Mouse (Mus musculus) liver, embryonic 12.5 days (tissue): ENCODE measurements around the gene Klk1. TPM values are rescaled to one million over a fixed set of nuclear protein-coding genes. Genes with fewer than 3 reads are reported as not detected.
"Not testable (repeated sequence)": the region's sequence is repeated elsewhere in the genome, so short reads cannot be mapped to it uniquely, and the experiment has no call there.

ENCODE experiments used
- ATAC-seq: fragments of 200-750 bp; cut with Nextera tagmentation; 2 replicates; pipeline ENCODE4 v1.8.0; 2017; ENCODE audit warnings: moderate number of reproducible peaks, mild to moderate bottlenecking, moderate library complexity
- H3K27ac ChIP-seq: fragments of 300-500 bp; sonication (generic); 2 replicates; pipeline ENCODE4 v1.5.1; 2016; ENCODE audit warnings: mild to moderate bottlenecking
- H3K27me3 ChIP-seq: fragments of 300-500 bp; sonication (generic); replicated peaks from 2 replicates; pipeline ENCODE4 v1.6.1; 2016; ENCODE audit warnings: mild to moderate bottlenecking, moderate library complexity
- H3K36me3 ChIP-seq: fragments of 300-500 bp; sonication (generic); 2 replicates; pipeline ENCODE4 v1.6.1; 2016; ENCODE audit warnings: mild to moderate bottlenecking, moderate library complexity
- H3K4me1 ChIP-seq: fragments of 300-500 bp; sonication (generic); 2 replicates; pipeline ENCODE4 v1.6.1; 2016
- H3K4me2 ChIP-seq: fragments of 300-500 bp; sonication (generic); 2 replicates; pipeline ENCODE4 v1.6.1; 2016; ENCODE audit warnings: mild to moderate bottlenecking, moderate library complexity
- H3K4me3 ChIP-seq: fragments of 300-500 bp; sonication (generic); 2 replicates; pipeline ENCODE4 v1.5.1; 2016; ENCODE audit warnings: mild to moderate bottlenecking, moderate library complexity
- H3K9ac ChIP-seq: fragments of 300-500 bp; sonication (generic); 2 replicates; pipeline ENCODE4 v1.6.1; 2016; ENCODE audit warnings: mild to moderate bottlenecking, moderate library complexity
- H3K9me3 ChIP-seq: fragments of 300-500 bp; sonication (generic); replicated peaks from 2 replicates; pipeline ENCODE4 v1.6.1; 2016; ENCODE audit warnings: mild to moderate bottlenecking, moderate library complexity
- WGBS: fragments of 180-500 bp; shearing (Covaris S2); methylation state at CpG from one replicate; pipeline ENCODE4 v1.1.7; 2016; ENCODE audit not compliant: insufficient replicate concordance; 5-methylcytosine and 5-hydroxymethylcytosine counted together
- polyA plus RNA-seq: library from polyadenylated mRNA; unstranded; fragments of >200 nt; fragmentation: Nextera tagmentation; extraction: Ambion mirVana; gene quantifications from 2 replicates; pipeline ENCODE4 v1.2.1, GENCODE M21; 2016

Klk1 gene
- polyA plus RNA-seq, 1 experiment from 2014 or later: not detected

DNA sequence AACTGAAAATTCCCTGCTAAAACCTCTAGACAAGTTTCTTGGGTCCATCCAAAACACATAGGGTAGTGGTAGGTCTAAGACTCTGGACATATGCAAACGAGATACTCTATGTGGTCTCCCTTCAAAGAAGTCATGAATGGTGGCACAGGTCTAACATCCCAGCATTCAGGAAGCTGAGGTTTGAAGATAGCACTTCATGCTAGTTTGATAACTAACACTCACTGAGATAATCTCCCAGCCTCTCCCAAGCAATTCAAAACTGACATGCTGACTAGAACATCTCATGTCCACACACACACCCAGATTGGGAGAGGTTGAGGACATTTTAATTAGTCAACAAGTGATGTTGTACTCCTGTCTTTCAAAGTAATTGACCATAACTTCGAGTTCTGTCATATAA, 14.8 kb downstream of the Klk1 start:
- WGBS: 16% methylated on average over 2 of the region's 2 CpGs
- H3K9ac ChIP-seq: no peak overlapping the region
- peaks cover 7% of the 10 kb centered on the region; the same call in 1 of the 2 replicates for H3K27me3 ChIP-seq
- no peaks in the 10 kb centered on the region for H3K36me3 ChIP-seq
- H3K4me3 ChIP-seq: no peak overlapping the region
- no peaks in the 10 kb centered on the region for H3K9me3 ChIP-seq
- no peak overlapping the region for H3K4me2 ChIP-seq
- ATAC-seq: no peak
- H3K27ac ChIP-seq: no peak overlapping the region
- peaks cover 16% of the 10 kb centered on the region for H3K4me1 ChIP-seq

DNA sequence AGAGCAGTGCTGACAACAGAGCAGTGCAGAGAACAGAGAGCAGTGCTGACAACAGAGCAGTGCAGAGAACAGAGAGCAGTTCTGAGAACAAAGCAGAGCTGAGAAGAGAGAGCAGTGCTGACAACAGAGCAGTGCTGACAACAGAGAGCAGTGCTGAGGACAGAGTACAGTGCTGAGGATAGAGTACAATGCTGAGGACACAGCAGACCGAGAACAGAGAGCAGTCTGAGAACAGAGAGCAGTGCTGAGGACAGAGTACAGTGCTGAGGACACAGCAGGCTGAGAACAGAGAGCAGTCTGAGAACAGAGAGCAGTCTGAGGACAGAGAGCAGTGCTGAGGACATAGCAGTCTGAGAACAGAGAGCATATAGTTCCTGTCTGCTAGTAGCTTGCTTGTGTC, 15.6 kb downstream of the Klk1 start:
- WGBS: 25% methylated on average over 1 of the region's 1 CpGs
- Histone ChIP-seq H3K36me3 (no peaks in the 10 kb centered on the region), H3K4me2 (no peak overlapping the region), H3K4me3 (no peak overlapping the region), H3K27ac (no peak overlapping the region), H3K9me3 (no peaks in the 10 kb centered on the region), H3K4me1 (peaks cover 24% of the 10 kb centered on the region), H3K9ac (no peak overlapping the region), H3K27me3 (peaks cover 6% of the 10 kb centered on the region; the same call in 1 of the 2 replicates)
- ATAC-seq: no peak

DNA sequence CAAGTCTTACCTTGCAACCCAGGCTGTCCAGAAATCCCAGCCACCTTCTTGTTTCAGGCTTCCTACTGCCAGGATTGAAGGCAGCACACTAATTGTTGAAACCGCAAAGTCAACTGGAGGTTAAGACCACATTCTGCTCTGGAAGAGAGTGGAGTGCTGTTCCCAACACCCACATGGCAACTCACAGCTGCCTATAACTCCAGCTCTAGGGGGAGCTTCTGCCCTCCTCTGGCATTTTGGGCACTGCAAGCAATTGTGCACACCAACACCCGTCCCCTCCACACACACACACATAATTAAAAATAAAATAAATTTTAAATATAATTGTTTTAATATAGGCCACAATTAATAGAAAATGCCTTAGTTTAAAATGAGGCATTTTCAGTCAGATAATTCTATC, 16.0 kb downstream of the Klk1 start:
- Histone ChIP-seq H3K9ac (no peak overlapping the region), H3K27me3 (peaks cover 4% of the 10 kb centered on the region; the same call in 1 of the 2 replicates), H3K4me3 (no peak overlapping the region), H3K9me3 (no peaks in the 10 kb centered on the region), H3K4me2 (no peak overlapping the region), H3K36me3 (no peaks in the 10 kb centered on the region), H3K27ac (no peak overlapping the region), H3K4me1 (peaks cover 25% of the 10 kb centered on the region)
- no peak for ATAC-seq
- WGBS: 45% methylated on average over 2 of the region's 2 CpGs

- H3K27ac ChIP-seq: no peak overlapping the region
- no peak for ATAC-seq
- H3K27me3 ChIP-seq: no peaks in the 10 kb centered on the region; the same call in 1 of the 2 replicates
- H3K4me1 ChIP-seq: peaks cover 45% of the 10 kb centered on the region
- H3K4me2 ChIP-seq: no peak overlapping the region
- no peak overlapping the region for H3K4me3 ChIP-seq
- H3K36me3 ChIP-seq: peaks cover 14% of the 10 kb centered on the region
- WGBS: 38% methylated on average over 1 of the region's 1 CpGs
- H3K9me3 ChIP-seq: no peaks in the 10 kb centered on the region
- no peak overlapping the region for H3K9ac ChIP-seq
Measured at GRCm38 (mm10) chr7:44244080-44244479, 18.9 kb downstream of the Klk1 start.

DNA sequence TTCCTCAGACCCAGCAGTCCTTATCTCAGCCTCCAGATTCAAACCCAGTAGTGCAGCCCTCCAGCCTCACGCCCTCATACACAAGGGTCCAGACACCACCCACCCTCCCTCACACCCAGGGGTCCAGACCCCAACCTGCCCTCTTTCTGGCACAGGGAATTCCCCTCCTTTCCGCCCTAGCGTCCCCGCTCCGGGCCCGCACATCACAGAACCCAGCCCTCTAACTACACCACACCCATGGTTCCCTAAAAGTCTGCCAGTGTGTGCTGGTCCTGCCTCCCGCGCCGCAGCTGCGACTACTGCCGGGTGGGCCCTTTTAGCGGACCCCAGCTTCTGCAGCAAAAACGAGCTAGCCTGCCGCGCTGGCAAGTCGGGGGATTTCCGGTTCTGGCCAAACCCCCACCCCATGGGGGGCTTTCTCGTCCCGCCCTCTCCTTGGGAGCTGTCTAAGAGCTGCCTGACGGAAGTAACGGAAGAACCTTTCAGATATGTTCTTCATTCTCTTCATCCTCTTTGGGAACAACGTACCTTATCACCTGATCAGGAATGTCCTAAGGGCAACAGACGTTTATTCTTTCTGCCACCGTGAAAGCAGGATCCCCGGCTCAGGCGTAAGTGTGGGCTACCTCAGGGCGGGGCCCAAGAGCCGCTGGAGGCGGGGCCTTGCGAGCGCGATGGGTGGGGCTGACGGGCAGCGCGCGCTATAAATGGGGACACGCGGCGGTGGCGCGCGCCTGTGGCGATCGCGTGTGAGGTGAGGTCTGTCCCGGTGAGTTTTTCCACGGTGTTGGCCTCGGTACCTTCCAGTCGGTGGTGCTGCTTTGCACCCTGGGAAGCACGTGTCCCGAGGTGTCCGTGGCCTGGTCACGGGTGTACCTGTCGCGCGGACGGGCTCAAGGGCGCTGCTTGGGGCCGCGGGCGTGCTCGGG, 21.2 kb downstream of the Klk1 start, which contains the start of the genes 1700028J19Rik and 2410002F23Rik:
1700028J19Rik (minus strand) TSS at position 641 of the 929 bp plus-strand sequence.
2410002F23Rik (plus strand) TSS at position 668 of the 929 bp plus-strand sequence.
- peak; percentile 83 for ATAC-seq
- H3K27ac ChIP-seq: peak within 1 kb of the TSS; percentile 79
- H3K4me1 ChIP-seq: peaks cover 43% of the 10 kb centered on the region
- no peaks in the 10 kb centered on the region; the same call in 1 of the 2 replicates for H3K27me3 ChIP-seq
- WGBS: under 1% methylated on average over 62 of the region's 62 CpGs
- peak within 1 kb of the TSS; percentile 93 for H3K4me3 ChIP-seq
- H3K9ac ChIP-seq: peak within 1 kb of the TSS; percentile 89
- H3K4me2 ChIP-seq: peak within 1 kb of the TSS; percentile 79
- no peaks in the 10 kb centered on the region for H3K9me3 ChIP-seq
- peaks cover 36% of the 10 kb centered on the region for H3K36me3 ChIP-seq

- Histone ChIP-seq H3K4me3 (peak overlapping the region; percentile 93), H3K4me1 (peaks cover 43% of the 10 kb centered on the region), H3K27me3 (no peaks in the 10 kb centered on the region; the same call in 1 of the 2 replicates), H3K9ac (peak overlapping the region; percentile 89), H3K27ac (peak overlapping the region; percentile 79), H3K4me2 (peak overlapping the region; percentile 79), H3K9me3 (no peaks in the 10 kb centered on the region), H3K36me3 (peaks cover 43% of the 10 kb centered on the region)
- ATAC-seq: peak; percentile 1; the same call in 1 of the 2 replicates
- 0% methylated on average over 23 of the region's 23 CpGs for WGBS
Measured at GRCm38 (mm10) chr7:44246984-44247470, 21.9 kb downstream of the Klk1 start.

DNA sequence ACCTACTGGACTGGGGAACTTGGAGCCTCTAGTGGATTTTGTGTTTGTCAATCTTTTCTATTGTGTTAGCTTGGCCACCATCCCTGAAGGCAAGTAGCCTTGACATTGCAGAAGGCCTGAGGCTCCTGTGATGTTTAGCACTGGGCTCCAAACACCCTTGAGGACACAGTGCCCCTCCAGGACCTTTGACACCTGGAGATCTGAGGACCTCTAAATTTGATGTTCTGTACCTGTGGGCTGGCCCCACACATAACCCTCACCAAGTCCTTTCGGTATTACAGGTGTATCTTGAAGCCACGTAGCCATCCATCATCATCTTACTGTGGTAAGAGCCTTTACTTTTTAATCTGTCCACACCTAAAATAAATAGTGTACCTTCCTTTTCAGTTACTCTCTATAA, 22.8 kb downstream of the Klk1 start:
- H3K4me1 ChIP-seq: peaks cover 43% of the 10 kb centered on the region
- peak overlapping the region; percentile 79 for H3K4me2 ChIP-seq
- peak overlapping the region; percentile 93 for H3K4me3 ChIP-seq
- no peaks in the 10 kb centered on the region for H3K9me3 ChIP-seq
- no peaks in the 10 kb centered on the region; the same call in 1 of the 2 replicates for H3K27me3 ChIP-seq
- H3K36me3 ChIP-seq: peaks cover 52% of the 10 kb centered on the region
- no peak overlapping the region for H3K27ac ChIP-seq
- H3K9ac ChIP-seq: peak overlapping the region; percentile 89
- ATAC-seq: no peak
- WGBS: 88% methylated on average over 2 of the region's 2 CpGs

DNA sequence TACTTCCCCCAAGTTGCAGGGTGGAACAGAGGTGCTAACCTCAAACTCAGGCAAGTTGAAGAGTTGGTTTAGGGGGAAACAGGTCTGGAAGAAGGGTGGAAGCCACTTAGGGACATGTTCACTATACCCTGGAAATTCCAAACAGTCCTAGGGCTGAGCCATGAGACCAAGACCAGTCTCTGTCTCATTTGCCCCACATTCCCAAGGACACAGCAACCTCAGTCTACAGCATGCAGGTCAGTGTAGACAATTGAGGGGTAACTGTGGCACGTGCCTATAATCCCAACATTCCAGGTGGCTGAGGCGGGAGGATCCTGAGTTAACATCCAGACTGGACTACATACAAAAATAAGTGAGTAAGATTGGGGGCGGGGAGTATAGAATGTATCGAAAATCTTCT, 24.1 kb downstream of the Klk1 start:
- H3K9ac ChIP-seq: no peak overlapping the region

GRCm38 (mm10) chr7:44250732-44251275, 25.6 kb downstream of the Klk1 start:
- not testable (repeated sequence) for H3K27me3 ChIP-seq, H3K9me3 ChIP-seq, H3K27ac ChIP-seq, H3K9ac ChIP-seq, H3K4me2 ChIP-seq, ATAC-seq, H3K4me3 ChIP-seq
- Histone ChIP-seq H3K36me3 (peaks cover 67% of the 10 kb centered on the region), H3K4me1 (peaks cover 31% of the 10 kb centered on the region)
- 80% methylated on average over 17 of the region's 17 CpGs for whole genome bisulfite sequencing

More for the DNA sequence above, 24.1 kb downstream of the Klk1 start:
- H3K27ac ChIP-seq: no peak overlapping the region
- no peaks in the 10 kb centered on the region for H3K9me3 ChIP-seq
- H3K27me3 ChIP-seq: no peaks in the 10 kb centered on the region
- H3K36me3 ChIP-seq: peaks cover 64% of the 10 kb centered on the region
- H3K4me2 ChIP-seq: peak overlapping the region; percentile 79; the same call in 1 of the 2 replicates
- peaks cover 43% of the 10 kb centered on the region for H3K4me1 ChIP-seq
- H3K4me3 ChIP-seq: no peak overlapping the region
- 86% methylated on average over 4 of the region's 4 CpGs for WGBS
- no peak for ATAC-seq

GRCm38 (mm10) chr7:44253023-44253616, 28.0 kb downstream of the Klk1 start:
- Histone ChIP-seq H3K9ac (no peak overlapping the region), H3K27ac (no peak overlapping the region), H3K4me3 (no peak overlapping the region), H3K4me2 (no peak overlapping the region), H3K36me3 (peaks cover 63% of the 10 kb centered on the region), H3K9me3 (no peaks in the 10 kb centered on the region), H3K4me1 (peaks cover 20% of the 10 kb centered on the region), H3K27me3 (no peaks in the 10 kb centered on the region)
- 0 out of 2 replicates have a peak, but pooled peaks have one; percentile 29 for ATAC-seq
- WGBS: 62% methylated on average over 15 of the region's 15 CpGs

DNA sequence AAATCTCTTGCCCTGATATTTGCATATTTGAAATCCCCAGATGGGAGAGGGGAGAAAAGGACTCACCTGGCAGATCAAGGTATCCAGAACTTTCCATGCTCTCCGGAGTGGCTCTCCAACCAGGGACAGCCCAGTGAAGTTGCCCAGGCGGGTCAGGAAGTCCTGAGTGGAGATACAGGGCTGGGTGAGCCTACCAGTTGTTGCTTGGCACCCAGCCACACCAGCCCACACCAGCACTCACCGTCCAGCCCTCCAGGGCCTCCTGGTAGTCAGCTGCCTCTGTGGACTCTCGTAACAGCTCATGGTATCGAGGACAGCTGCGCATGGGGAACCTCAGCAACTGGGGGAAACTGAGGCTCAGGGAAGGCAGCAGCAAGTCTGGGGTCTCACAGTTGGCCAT, 29.8 kb downstream of the Klk1 start:
- Histone ChIP-seq H3K4me2 (no peak overlapping the region), H3K27me3 (no peaks in the 10 kb centered on the region), H3K36me3 (peaks cover 45% of the 10 kb centered on the region), H3K4me3 (no peak overlapping the region), H3K27ac (no peak overlapping the region), H3K9ac (no peak overlapping the region), H3K9me3 (no peaks in the 10 kb centered on the region), H3K4me1 (peaks cover 2% of the 10 kb centered on the region; the same call in 1 of the 2 replicates)
- no peak for ATAC-seq
- WGBS: 67% methylated on average over 6 of the region's 6 CpGs
